Mouse (Mus musculus) right cerebral cortex, adult 18-20 months (tissue): ENCODE data around the gene Flvcr2.
A peak's percentile ranks its signal among the peaks of the same experiment; 100 is the strongest.

Experiments
- DNase-seq: peaks from one replicate; pipeline ENCODE4 v3.0.0; 2022; ENCODE audit warnings: mixed read lengths

Gene Flvcr2

DNA sequence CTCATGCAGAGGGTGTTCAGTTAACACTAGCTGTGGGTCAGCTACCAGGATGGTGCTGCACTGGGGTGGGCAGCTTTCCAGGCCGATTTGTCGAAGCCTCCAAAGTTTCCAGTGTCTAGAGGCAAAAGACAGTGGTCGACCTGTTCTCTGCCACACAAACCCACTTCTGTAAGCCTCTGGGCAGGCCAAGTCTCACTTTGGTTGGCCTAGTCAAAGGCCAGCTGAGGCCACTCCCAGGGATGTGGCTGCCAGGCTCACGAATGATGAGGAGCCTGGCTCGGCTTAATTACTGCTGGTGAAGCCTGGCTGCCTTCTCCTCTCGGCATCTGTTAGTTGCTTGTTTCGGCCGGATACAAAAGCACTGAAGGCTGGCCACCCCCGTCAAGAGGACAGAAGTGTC, 53.7 kb downstream of the Flvcr2 start:
- no peak for DNase-seq

GRCm38 (mm10) chr12:85809726-85810125, 63.4 kb downstream of the Flvcr2 start:
- DNase-seq, result no peak

GRCm38 (mm10) chr12:85810959-85811358, 64.6 kb downstream of the Flvcr2 start:
- DNase-seq, result no peak

GRCm38 (mm10) chr12:85811676-85812075, 65.3 kb downstream of the Flvcr2 start:
- DNase-seq, result no peak

DNA sequence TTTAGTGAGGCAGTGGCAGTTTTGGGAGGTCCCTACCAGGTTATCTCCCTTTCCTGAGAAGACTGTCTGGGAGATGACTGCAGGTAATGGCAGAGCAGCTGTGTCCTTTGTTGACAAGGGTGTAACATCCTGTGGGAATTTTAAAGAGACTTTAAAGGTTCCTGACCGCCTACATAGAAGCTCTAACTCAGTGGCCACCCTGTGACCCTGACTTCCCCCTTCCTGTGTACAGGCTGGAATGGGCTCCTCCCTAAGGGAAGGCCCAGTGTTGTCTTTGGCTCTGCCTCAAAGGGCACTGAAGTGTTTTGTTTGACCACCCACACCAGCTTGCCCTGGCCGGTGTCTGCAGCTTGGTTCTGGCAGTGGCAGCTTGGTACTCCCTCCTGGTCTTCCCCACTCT, 67.3 kb downstream of the Flvcr2 start:
- no peak for DNase-seq

DNA sequence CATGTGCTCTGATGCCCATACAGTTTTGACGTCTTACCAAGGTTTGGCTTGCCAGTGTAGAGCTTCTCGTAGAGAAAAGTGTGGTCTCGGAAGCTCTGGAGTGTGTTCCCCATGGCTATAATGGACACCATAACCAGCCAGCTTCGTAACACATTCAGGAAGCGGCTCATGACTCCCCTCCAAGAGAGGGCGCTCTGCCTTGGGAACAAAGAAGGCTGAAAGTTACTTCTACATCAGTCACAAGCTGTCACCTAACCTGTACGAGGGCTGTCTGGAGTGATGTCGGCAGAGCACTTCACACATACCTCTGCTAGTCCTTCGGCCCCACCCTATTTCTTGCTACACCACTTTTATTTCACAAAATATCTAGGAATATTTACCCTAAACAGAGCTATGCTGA, 75.7 kb downstream of the Flvcr2 start:
- no peak for DNase-seq

DNA sequence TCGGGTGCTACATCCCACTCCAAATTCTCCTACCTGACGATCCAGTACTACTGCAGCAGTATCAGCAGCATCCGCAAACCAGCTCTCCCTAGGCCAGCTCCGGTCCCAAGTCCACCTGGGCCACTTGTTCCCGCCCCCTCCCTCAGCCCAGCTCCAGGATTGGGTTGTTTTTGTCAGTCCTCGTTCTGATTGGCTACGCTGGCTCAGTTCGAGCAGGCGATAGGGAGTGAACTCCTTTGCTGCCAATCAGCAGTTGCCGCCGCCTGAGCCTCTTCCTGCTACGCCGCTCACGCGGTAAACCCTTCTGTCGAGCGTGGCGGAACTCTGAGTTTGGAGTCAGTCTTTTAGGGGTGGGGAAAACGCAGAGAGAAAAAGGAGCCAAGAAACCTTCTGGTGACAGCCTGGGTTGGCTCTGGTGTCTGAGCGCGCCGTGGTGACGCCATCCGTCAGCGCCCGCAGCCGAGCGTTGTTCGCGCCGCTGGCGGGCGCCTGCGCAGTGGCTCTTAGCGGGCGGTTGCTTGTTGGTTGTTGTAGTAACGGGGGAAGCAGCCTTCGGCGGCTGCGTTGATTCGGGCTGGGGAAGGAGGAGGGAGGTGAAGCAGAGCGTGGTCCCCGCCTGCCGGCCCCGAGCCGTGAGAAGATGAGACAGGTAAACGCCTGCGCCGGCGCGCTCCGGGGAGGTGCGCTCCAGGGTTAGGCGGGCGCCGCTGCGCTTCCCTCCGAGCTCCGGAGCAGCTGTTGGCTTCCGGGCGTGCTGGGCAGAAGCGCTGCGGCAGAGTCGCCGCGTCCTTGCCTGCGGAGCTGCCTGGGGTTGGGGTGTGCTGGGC, 78.3 kb downstream of the Flvcr2 start, which contains the start of the genes Erg28 and Ttll5:
TSS of gene Erg28 (minus strand) at position 113 of the 827 bp plus-strand sequence.
TSS of gene Ttll5 (plus strand) at position 222 of the 827 bp plus-strand sequence.
- peak; percentile 95 for DNase-seq

DNA sequence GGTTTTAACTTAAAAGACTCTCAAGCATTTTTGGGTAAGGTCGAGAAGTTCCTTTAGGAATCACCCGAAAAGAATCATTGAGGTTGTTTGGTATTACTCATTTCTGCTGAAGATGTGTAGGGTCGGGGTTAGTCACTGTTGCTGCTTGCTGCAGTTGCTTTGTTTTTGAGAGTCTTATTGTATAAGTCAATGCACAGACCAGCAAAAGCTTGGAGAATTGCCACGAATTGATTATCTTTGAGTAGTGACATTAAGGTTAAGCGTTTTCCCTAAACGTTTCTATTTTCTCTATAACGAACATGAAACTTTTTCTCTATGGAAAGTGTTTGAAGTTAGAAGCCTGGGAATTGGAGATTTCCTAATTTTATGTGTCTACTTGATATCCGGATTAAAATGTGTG, 79.0 kb downstream of the Flvcr2 start:
- DNase-seq, result no peak

- no peak for DNase-seq
Observed at GRCm38 (mm10) chr12:85825822-85826221, 79.5 kb downstream of the Flvcr2 start.

GRCm38 (mm10) chr12:85828856-85829255, 82.5 kb downstream of the Flvcr2 start:
- no peak for DNase-seq

DNA sequence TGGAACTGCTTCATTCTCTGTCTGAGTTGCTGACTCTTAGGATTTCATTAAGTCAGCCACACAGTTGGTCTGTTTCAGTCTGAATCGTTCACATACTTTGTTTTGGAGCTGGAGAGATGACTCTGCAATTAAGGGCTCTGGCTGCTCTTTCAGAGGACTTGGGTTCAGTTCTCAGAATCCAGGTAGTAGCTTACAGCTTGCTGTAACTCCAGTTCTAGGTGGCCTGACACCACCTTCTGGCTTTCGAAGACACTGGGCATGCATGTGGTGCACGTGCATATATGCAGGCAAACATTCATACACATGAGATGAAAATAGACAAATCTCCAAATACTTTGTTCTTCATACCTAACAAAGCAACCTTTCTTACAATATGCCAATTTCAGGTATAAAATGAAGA, 83.5 kb downstream of the Flvcr2 start:
- no peak for DNase-seq

DNA sequence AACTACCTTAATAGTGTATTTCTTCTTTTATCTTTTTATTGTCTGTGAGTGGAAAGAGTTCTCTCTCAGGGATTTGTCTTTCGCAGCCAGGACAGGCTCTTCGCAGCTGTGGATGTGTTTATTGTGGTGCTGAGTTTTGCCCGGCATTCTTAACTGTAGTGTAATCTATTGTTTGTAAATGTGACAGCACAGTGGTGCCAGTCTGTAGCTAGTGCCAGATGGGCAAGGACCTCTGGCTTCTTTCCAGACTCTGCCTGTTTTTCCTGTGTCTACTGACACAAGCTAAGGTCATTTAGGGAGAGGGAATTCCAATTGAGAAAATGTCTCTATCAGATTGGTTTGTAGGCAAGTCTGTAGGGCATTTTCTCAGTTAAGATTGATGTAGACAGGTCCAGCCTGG, 84.4 kb downstream of the Flvcr2 start:
- no peak for DNase-seq

DNA sequence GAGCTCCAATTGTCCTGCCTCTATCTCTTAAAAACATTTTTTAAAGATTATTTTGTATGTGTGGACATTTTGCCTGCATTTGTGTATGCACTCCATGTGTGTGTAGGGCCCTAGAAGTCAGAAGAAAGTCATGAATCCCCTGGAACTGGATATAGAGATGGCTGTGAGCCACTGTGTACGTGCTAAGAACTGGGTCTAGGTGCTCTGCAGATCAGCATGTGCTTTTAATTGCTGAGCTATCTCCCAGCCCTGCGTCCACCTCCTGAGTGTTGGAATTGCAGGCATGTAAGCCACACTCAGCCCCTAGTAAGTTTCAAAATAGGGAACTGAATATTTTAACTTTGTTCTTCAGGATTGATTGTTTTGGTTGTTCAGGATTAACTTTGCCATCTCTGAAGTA, 88.2 kb downstream of the Flvcr2 start:
- no peak for DNase-seq

GRCm38 (mm10) chr12:85837765-85838164, 91.4 kb downstream of the Flvcr2 start:
- DNase-seq, result no peak

GRCm38 (mm10) chr12:85839371-85840000, 93.1 kb downstream of the Flvcr2 start:
- no peak for DNase-seq

- peak; percentile 59 for DNase-seq
Observed at GRCm38 (mm10) chr12:85848164-85848958, 102.0 kb downstream of the Flvcr2 start.

DNA sequence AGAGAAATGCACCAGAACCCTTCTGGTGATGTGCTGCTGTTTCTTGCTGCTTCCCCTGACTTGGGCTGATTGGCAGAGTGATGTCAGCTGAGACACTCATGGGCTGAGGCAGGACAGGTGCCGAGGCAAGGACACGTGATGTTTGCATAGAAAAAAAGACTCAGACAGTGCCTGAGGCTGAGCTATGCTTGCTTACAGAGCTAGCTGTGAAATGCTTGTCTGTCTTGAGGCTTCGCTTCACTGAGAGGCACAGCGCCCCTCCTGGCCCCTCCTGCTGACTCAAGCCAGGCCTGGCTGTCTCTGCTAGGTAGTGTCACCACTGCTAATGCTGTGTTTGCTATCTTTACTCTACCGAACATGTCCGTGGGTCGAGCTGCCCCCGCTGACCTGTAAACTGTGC, 104.3 kb downstream of the Flvcr2 start:
- DNase-seq, result no peak

- no peak for DNase-seq
Observed at GRCm38 (mm10) chr12:85853836-85854235, 107.5 kb downstream of the Flvcr2 start.

DNA sequence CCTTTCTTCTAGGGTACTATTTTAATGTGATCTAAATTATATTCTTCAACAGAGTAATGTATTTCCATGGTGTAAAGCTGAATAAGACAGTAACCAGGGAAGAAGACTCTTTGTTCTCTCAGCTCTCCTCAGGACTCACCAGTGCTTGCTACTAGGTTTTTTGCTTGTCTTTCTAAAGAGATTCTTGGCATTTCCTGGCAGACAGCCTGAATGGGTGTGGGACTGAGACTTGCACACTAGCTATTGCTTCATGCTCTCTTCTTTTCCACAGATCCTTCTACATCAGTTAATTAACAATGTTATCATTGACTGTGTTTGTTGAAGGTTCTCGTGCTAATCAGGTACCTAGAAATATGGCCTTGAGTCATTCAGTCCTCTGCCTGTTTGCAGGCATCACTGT, 107.9 kb downstream of the Flvcr2 start:
- no peak for DNase-seq

- DNase-seq, result no peak
Observed at GRCm38 (mm10) chr12:85857300-85857699, 111.0 kb downstream of the Flvcr2 start.

GRCm38 (mm10) chr12:85859111-85859510, 112.8 kb downstream of the Flvcr2 start:
- no peak for DNase-seq

GRCm38 (mm10) chr12:85859511-85860189, 113.3 kb downstream of the Flvcr2 start:
- no peak for DNase-seq

DNA sequence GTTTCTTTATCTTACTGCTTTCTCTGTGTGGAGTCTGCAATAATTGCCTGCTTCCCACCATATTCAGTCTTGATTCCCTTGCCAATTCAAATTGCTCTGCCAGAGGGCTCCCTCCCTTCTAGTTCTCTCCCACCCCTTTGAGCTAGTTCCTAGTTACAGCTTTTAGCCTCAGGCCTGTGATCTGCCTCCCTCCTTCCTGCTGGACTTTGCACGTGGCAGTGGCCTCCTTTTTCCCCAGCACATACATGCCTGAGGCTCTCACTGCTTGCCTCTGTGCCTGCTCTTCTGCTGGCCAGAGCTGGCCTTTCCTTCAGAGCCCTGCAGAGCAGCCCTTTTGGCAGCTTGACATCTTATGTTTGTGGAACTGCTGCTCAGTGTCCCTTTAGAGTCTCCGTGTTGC, 116.2 kb downstream of the Flvcr2 start:
- DNase-seq, result no peak
